Mouse (Mus musculus) B cell, adult 67 days (primary cell): Measurements from ENCODE around the gene Med9. TPM values are rescaled to one million over a fixed set of nuclear protein-coding genes. Genes with fewer than 3 reads are reported as not detected.

Experiments used
- total RNA-seq, 2 experiments: library from RNA; stranded (reverse); gene quantifications; 4 replicates each; pipeline ENCODE4 v1.2.4; 2023

The Med9 gene
- 10 to 100 TPM in 1 of 2 experiments, 1 to 10 TPM in 1; 7.4 to 10.6 TPM for total RNA-seq

DNA sequence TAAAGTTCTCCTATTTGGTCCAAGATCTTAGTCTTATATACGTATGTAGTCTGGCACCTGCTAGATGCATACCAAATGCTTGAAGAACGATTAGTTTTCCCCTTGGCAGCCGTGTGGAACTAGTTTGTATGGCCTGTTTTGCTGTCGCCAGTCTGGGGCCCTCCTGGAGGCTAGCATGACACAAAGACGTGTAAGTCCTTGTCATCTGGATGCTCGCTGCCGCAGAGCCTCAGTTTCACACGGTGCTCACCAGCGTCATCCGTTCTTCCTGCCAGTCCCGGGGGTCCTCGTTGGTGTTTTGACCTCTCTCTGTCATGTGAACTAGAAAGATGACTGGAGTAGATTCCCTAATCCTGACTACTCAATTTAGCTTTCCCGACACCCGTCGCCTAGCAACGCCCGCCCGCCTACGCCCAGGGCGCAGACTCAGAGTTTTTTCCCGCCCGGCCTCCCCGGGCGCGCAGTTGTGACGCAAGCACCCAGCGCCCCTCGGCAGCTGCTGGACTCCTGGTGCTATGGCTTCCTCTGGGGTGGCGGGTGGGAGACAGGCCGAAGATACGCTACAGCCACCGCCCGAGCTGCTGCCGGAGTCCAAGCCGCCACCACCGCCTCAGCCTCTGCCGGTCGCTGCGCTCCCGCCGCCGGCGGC lies at the start of gene Med9:
Gene Med9, plus strand, starts transcription at position 455 of the 649 bp plus-strand sequence.

GRCm38 (mm10) chr11:59964818-59965217 lies 16.8 kb downstream of the Med9 start, which contains the start of gene Rasd1:
Rasd1 (minus strand) TSS chr11:59964944.

Other genes starting within 250 kb of the Med9 start
- under 1 TPM in 1 of 2 experiments, not detected in 1; 0.44 TPM for gene Pld6, start 160.6 kb upstream of the Med9 start, total RNA-seq
- 100 to 1,000 TPM in 1 of 2 experiments, 10 to 100 TPM in 1; 81.5 to 119 TPM for gene Flcn, start 138.2 kb upstream of the Med9 start, total RNA-seq
- 10 to 100 TPM in 1 of 2 experiments, 1 to 10 TPM in 1; 9.8 to 12.2 TPM for gene Nt5m, start 108.8 kb upstream of the Med9 start, total RNA-seq
- 10 to 100 TPM; 89.8 to 93.1 TPM for gene Cops3, start 108.4 kb upstream of the Med9 start, total RNA-seq
- gene Rasd1, start 16.7 kb downstream of the Med9 start, total RNA-seq: 10 to 100 TPM in 1 of 2 experiments, 1 to 10 TPM in 1; 7.2 to 10.6 TPM
- 1 to 10 TPM; 2.6 to 2.8 TPM for gene Pemt, start 98.3 kb downstream of the Med9 start, total RNA-seq
- 10 to 100 TPM; 37.5 to 60.5 TPM for gene Rai1, start 156.8 kb downstream of the Med9 start, total RNA-seq